Mouse (Mus musculus) stomach, embryonic 14.5 days (tissue): ENCODE data around the gene Igsf21. TPM values are rescaled to one million over a fixed set of nuclear protein-coding genes. Genes with fewer than 3 reads are reported as not detected.

Source experiments
- ATAC-seq: fragments of 200-750 bp; cut with Nextera tagmentation; 2 replicates; pipeline ENCODE4 v1.8.0; 2017; ENCODE audit warnings: low read depth, moderate TSS enrichment; ENCODE audit not compliant: insufficient number of reproducible peaks, insufficient read depth, low FRiP score
- H3K27ac ChIP-seq: fragments of 300-500 bp; sonication (generic); 2 replicates; pipeline ENCODE4 v1.5.1; 2014; ENCODE audit warnings: mild to moderate bottlenecking, low read length, moderate library complexity, mixed read lengths
- H3K27me3 ChIP-seq: fragments of 300-500 bp; sonication (generic); 2 replicates; pipeline ENCODE4 v1.6.1; 2014; ENCODE audit warnings: low read length, control low read depth, mixed read lengths; ENCODE audit not compliant: control insufficient read depth, insufficient read depth
- H3K36me3 ChIP-seq: fragments of 300-500 bp; sonication (generic); 2 replicates; pipeline ENCODE4 v1.6.1; 2014; ENCODE audit warnings: mild to moderate bottlenecking, control low read depth, low read length, moderate library complexity, mixed read lengths; ENCODE audit not compliant: control insufficient read depth, insufficient read depth
- H3K4me1 ChIP-seq: fragments of 300-500 bp; sonication (generic); 2 replicates; pipeline ENCODE4 v1.6.1; 2014; ENCODE audit warnings: low read length, control low read depth, mixed read lengths; ENCODE audit not compliant: control insufficient read depth, insufficient read depth
- H3K4me2 ChIP-seq: fragments of 300-500 bp; sonication (generic); replicated peaks from 2 replicates; pipeline ENCODE4 v1.6.1; 2014; ENCODE audit warnings: low read depth, low read length, control low read depth
- H3K4me3 ChIP-seq: fragments of 300-500 bp; sonication (generic); 2 replicates; pipeline ENCODE4 v1.5.1; 2014; ENCODE audit warnings: low read depth, low read length, control low read depth
- H3K9ac ChIP-seq: fragments of 300-500 bp; sonication (generic); replicated peaks from 2 replicates; pipeline ENCODE4 v1.6.1; 2014; ENCODE audit warnings: low read depth, mild to moderate bottlenecking, control low read depth, low read length, moderate library complexity, mixed read lengths
- H3K9me3 ChIP-seq: fragments of 300-500 bp; sonication (generic); 2 replicates; pipeline ENCODE4 v1.6.1; 2016; ENCODE audit warnings: low read depth, low read length, control low read depth; ENCODE audit not compliant: control insufficient read depth
- WGBS: fragments of 180-500 bp; shearing (Covaris S2); extraction: QIAGEN DNeasy Blood & Tissue Kit; methylation state at CpG from one replicate; pipeline ENCODE4 v1.1.7; 2014; 5-methylcytosine and 5-hydroxymethylcytosine counted together
- polyA plus RNA-seq: library from polyadenylated mRNA; unstranded; fragments of >200 nt; fragmentation: Nextera tagmentation; extraction: Ambion mirVana; gene quantifications from 2 replicates; pipeline ENCODE4 v1.2.1, GENCODE M21; 2014

The Igsf21 gene
- polyA plus RNA-seq, 1 experiment from 2014 or later = 1.2 TPM

DNA sequence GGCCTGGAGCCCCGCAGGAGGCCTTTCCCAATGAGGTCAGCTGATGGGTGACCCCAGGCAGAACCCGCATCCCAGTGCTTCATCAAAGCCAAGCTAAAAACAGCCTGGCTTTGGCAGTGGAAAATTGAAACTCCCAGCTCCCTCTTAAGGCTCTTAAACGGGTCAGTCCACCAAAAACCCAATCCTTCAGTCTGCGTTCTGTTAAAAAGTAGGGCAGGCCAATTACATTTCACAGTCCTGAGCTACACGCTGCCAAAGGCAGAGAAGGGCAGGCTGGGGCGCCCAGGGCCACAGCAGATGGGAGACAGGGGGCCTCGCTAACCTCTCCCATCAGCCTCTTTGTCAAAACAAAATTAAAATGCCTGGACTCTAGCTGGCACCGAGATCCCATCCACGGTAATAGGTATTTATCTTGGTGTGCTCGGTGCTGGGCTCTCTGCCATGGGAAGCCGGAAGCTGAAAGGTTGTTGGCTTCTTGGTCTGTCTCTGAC is 162.0 kb downstream of the Igsf21 start:
- H3K27ac ChIP-seq = peak overlapping the region; percentile 44; the same call in 1 of the 2 replicates
- H3K9ac ChIP-seq = no peak overlapping the region
- ATAC-seq = no peak
- H3K36me3 ChIP-seq = no peaks in the 10 kb centered on the region
- no peaks in the 10 kb centered on the region for H3K4me1 ChIP-seq
- no peak overlapping the region for H3K4me2 ChIP-seq
- 31% methylated on average over 11 of the region's 11 CpGs for WGBS
- no peaks in the 10 kb centered on the region for H3K9me3 ChIP-seq
- H3K4me3 ChIP-seq = no peak overlapping the region
- H3K27me3 ChIP-seq = no peaks in the 10 kb centered on the region

DNA sequence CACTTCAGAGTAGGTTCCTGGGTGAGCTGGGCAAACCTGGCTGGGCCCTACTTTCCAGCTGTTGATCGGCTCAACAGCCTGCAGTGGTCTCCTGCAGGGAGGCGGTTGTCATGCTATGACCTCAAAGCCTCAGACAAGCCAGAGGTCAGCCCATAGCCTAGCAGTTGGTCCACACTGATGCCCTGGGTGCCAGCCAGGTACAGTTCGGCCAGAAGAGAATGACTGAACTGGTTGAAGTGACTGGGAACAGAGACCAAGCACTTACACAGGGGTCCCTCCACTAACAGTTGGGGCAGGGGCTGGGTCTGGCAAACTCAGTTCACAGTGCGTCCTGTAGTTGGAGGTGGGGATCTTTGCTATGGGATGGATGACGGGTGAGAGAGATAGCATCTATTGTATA is 162.5 kb downstream of the Igsf21 start:
- no peaks in the 10 kb centered on the region for H3K9me3 ChIP-seq
- H3K27ac ChIP-seq = peak overlapping the region; percentile 44; the same call in 1 of the 2 replicates
- ATAC-seq = 0 out of 2 replicates have a peak, but pooled peaks have one; percentile 33
- no peak overlapping the region for H3K9ac ChIP-seq
- H3K4me1 ChIP-seq = no peaks in the 10 kb centered on the region
- H3K27me3 ChIP-seq = no peaks in the 10 kb centered on the region
- H3K36me3 ChIP-seq = no peaks in the 10 kb centered on the region
- H3K4me2 ChIP-seq = no peak overlapping the region
- 83% methylated on average over 5 of the region's 5 CpGs for WGBS
- H3K4me3 ChIP-seq = no peak overlapping the region

DNA sequence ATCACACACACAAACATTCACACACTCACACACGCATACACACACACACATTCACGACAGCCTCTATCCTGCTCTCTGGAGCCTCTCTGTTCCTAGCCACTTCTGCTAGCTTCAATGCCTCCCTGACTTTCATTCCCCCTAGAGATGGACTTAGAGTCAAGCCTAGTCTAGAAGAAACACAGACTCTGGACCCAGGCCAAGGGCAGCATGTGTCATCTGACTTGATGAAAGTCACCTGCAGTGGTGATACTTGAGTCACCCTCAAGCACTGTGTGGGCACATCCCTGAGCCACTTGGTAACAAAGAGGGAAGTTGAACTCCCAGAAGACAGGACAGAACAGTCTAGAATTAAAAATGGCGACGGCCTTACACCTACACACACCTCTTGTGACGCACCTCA is 168.2 kb downstream of the Igsf21 start:
- no peak overlapping the region for H3K4me3 ChIP-seq
- no peak for ATAC-seq
- H3K27ac ChIP-seq = no peak overlapping the region
- H3K36me3 ChIP-seq = no peaks in the 10 kb centered on the region
- no peaks in the 10 kb centered on the region for H3K27me3 ChIP-seq
- WGBS = 74% methylated on average over 5 of the region's 5 CpGs
- no peak overlapping the region for H3K9ac ChIP-seq
- 0 out of 2 replicates have a peak, but pooled peaks cover 4% of the 10 kb centered on the region for H3K4me1 ChIP-seq
- no peaks in the 10 kb centered on the region for H3K9me3 ChIP-seq
- no peak overlapping the region for H3K4me2 ChIP-seq

DNA sequence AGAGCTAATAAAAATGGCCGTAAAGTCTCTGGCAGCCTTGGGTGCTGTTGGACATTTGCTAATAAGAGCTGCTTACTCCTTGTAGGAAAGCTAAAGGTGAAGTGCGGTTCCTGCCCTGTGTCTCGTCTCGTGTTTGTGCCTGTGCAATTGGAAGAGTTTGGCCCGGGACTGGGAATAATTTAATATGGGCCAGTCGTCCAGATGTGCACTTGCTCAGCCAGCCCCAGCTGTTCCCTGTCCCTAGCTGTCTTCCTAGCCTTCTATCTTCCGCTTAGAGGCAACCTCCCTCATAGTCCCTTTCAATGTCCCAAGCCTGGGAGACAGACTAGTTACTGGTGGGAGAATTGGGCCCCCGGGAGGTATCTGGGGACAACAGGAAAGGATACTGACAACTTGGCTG is 169.0 kb downstream of the Igsf21 start:
- no peak overlapping the region for H3K4me2 ChIP-seq
- no peak for ATAC-seq

DNA sequence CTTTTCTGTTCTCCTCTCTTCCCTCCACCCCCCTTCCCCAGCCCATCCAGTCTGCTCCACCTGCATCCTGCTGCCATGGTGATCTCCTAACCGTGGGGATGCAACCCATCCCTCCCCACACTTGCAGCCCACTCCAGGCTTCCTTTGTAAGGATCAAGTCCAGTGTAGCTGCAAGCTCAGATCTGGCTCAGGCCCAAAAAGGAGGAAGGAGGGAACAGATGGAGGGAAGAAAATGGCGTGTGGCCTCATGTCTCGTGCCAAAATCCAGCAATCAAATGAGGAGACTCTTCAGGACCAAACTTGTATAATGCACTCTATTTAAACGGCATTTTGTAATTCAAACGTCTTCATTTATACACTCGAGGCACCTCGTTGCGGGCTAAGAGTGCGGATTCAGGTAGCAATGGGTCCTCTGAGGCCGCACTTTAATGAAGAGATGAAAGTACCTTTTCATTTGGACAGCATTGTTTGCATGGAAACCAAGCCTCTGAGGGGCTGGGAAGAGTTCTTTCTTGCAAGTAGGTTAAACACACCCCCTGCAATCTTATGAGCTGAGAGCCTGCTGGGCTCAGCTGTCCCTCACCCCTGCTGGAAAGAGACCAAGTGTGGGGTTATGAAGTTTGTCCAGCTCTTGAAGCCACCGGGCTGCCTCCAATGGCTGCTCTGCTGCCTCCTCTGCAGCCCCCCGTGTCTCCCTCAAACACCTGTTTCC is 169.6 kb downstream of the Igsf21 start:
- no peak overlapping the region for H3K4me2 ChIP-seq
- H3K9me3 ChIP-seq = no peaks in the 10 kb centered on the region
- H3K4me3 ChIP-seq = no peak overlapping the region
- H3K27ac ChIP-seq = no peak overlapping the region
- no peaks in the 10 kb centered on the region for H3K27me3 ChIP-seq
- H3K4me1 ChIP-seq = 0 out of 2 replicates have a peak, but pooled peaks cover 4% of the 10 kb centered on the region
- H3K36me3 ChIP-seq = no peaks in the 10 kb centered on the region
- H3K9ac ChIP-seq = no peak overlapping the region
- 58% methylated on average over 12 of the region's 12 CpGs for WGBS
- ATAC-seq = peak; percentile 33; the same call in 1 of the 2 replicates

More for the DNA sequence above, 169.0 kb downstream of the Igsf21 start:
- no peak overlapping the region for H3K4me3 ChIP-seq
- no peaks in the 10 kb centered on the region for H3K36me3 ChIP-seq
- no peak overlapping the region for H3K27ac ChIP-seq
- no peaks in the 10 kb centered on the region for H3K9me3 ChIP-seq
- H3K9ac ChIP-seq = no peak overlapping the region
- WGBS = 62% methylated on average over 8 of the region's 8 CpGs
- no peaks in the 10 kb centered on the region for H3K27me3 ChIP-seq
- 0 out of 2 replicates have a peak, but pooled peaks cover 4% of the 10 kb centered on the region for H3K4me1 ChIP-seq

DNA sequence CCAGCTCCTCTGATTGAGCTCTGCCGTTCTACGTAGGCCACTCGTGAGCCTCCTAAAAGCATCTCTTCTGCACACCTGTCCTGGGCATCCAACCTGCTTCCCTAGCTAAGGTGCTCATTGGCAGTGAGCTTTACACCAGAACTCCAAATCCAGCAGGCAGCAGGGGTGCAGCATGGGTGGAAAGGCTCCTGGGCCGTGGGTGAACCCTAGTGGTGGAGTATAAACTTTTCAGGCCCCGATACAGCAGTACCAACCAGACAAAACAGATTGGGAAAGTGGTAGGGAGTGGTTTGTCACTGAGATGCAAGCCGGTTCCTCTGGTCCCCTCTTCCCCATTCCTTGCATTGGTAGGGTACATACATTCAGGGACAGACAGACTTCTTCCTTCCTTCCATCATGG is 170.2 kb downstream of the Igsf21 start:
- Histone ChIP-seq H3K4me1 (0 out of 2 replicates have a peak, but pooled peaks cover 4% of the 10 kb centered on the region), H3K36me3 (no peaks in the 10 kb centered on the region), H3K9ac (no peak overlapping the region), H3K4me3 (no peak overlapping the region), H3K27me3 (no peaks in the 10 kb centered on the region), H3K4me2 (no peak overlapping the region), H3K9me3 (no peaks in the 10 kb centered on the region), H3K27ac (no peak overlapping the region)
- no peak for ATAC-seq
- WGBS = 76% methylated on average over 6 of the region's 6 CpGs

DNA sequence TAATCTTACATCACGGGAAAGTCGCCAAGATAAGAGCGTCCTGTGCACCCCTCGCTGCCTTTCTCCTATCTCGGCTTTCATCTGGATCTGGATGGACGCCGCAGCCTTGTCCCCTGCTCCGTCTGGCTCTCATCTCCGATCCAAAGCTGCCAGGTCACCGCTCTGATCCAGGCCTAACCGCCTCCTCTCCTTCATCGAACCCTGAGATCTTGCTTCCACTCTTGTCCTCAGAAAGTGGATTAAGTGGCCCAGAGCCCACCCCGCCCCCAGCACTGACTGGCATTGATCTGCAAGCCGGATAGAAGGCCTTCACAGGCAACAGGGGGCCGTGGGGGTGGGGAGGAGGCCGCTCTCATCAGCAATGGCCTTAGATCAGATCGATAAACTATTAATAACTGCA is 175.5 kb downstream of the Igsf21 start:
- Histone ChIP-seq H3K9ac (no peak overlapping the region), H3K9me3 (peaks cover 8% of the 10 kb centered on the region; the same call in 1 of the 2 replicates), H3K27ac (no peak overlapping the region), H3K4me2 (no peak overlapping the region), H3K27me3 (no peaks in the 10 kb centered on the region), H3K36me3 (no peaks in the 10 kb centered on the region), H3K4me1 (peaks cover 4% of the 10 kb centered on the region; the same call in 1 of the 2 replicates), H3K4me3 (no peak overlapping the region)
- 23% methylated on average over 17 of the region's 17 CpGs for WGBS
- ATAC-seq = no peak

DNA sequence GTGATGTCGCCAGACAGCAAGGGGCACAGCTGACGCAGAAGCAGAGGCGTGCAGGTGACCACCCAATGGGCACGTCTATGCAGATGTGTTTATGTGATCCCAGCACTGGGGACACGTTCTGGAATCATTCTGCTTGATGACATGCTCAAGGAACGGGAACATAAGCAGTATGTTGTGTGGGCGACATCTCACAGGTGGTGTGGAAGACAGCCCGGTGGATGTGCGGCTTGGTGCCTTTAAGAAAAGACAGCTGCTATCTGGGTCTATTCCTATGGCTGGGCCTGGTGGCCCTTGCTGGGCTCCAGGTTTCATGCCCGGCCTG is 176.3 kb downstream of the Igsf21 start:
- Histone ChIP-seq H3K4me2 (no peak overlapping the region), H3K4me3 (no peak overlapping the region), H3K9me3 (peaks cover 8% of the 10 kb centered on the region; the same call in 1 of the 2 replicates), H3K9ac (no peak overlapping the region), H3K27me3 (no peaks in the 10 kb centered on the region), H3K4me1 (peaks cover 4% of the 10 kb centered on the region; the same call in 1 of the 2 replicates), H3K27ac (no peak overlapping the region), H3K36me3 (no peaks in the 10 kb centered on the region)
- WGBS = 26% methylated on average over 10 of the region's 10 CpGs
- ATAC-seq = no peak
